Mouse (Mus musculus) G1E (cell line): ENCODE measurements around the gene Kcnab3.

ENCODE experiments used
- CTCF ChIP-seq: IDR thresholded peaks from 2 replicates; pipeline ENCODE4 v1.5.1; 2012; ENCODE audit warnings: low read depth, low read length, inconsistent platforms, mixed read lengths
- GATA1 ChIP-seq: IDR thresholded peaks from 2 replicates; pipeline ENCODE4 v1.6.1; 2012; ENCODE audit warnings: borderline replicate concordance, low read length, inconsistent platforms, mixed read lengths
- POLR2AphosphoS5 ChIP-seq: IDR thresholded peaks from 2 replicates; pipeline ENCODE4 v1.6.1; 2012; ENCODE audit warnings: low read depth, low read length, inconsistent platforms; ENCODE audit not compliant: insufficient replicate concordance

DNA sequence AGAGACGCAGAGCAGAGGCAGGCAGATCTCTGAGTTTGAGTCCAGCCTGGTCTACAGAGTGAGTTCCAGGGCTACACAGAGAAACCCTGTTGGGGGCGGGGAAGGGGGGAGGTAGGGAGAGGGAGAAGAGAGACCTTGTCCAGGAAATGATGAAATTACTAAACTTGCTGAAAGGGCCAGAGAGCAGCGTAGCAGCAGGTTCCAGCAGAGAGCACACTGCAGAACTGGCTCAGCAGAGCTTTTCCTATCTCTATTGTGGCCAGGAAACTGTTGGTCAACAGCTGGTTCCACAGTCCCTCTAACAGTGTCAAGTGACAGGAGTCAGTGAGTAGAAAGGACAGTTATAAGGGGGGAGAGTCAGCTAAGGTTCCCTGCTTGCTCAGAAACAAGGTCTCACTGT, 53.5 kb downstream of the Kcnab3 start:
- TF ChIP-seq CTCF, result no peak
- no peak for TF ChIP-seq POLR2AphosphoS5
- no peak for TF ChIP-seq GATA1
